Mouse (Mus musculus) spleen, adult 18-20 months (tissue): ENCODE measurements at regions not wholly inside any gene's neighbourhood (a gene's known extent, or its start where the extent isn't known, plus 50 kb on each side); places are given as distances from the start of the nearest gene placed in this dataset.

Experiments
- DNase-seq, 2 experiments: peaks; one replicate each; pipeline ENCODE4 v3.0.0; 2022; ENCODE audit warnings: mixed read lengths in 2 of 2

- DNase-seq: no peak
These were observed 287.7 kb upstream of the Zfp507 start for GRCm38 (mm10) chr7:36090291-36091123.

GRCm38 (mm10) chr7:36087598-36087997, 284.8 kb upstream of the Zfp507 start:
- DNase-seq: no peak

GRCm38 (mm10) chr7:36078666-36079065, 275.9 kb upstream of the Zfp507 start:
- no peak for DNase-seq

- DNase-seq: no peak
These were observed 275.4 kb upstream of the Zfp507 start for GRCm38 (mm10) chr7:36078089-36078654.

- no peak for DNase-seq
These were observed 274.5 kb upstream of the Zfp507 start for GRCm38 (mm10) chr7:36077271-36077670.

GRCm38 (mm10) chr7:36076021-36076441, 273.2 kb upstream of the Zfp507 start:
- no peak for DNase-seq

GRCm38 (mm10) chr7:36071774-36072173, 269.0 kb upstream of the Zfp507 start:
- no peak for DNase-seq

GRCm38 (mm10) chr7:36066725-36067124, 263.9 kb upstream of the Zfp507 start:
- no peak for DNase-seq

- no peak for DNase-seq
These were observed 258.9 kb upstream of the Zfp507 start for GRCm38 (mm10) chr7:36061679-36062078.

GRCm38 (mm10) chr7:36060426-36060825, 257.6 kb upstream of the Zfp507 start:
- DNase-seq: no peak

- no peak for DNase-seq
These were observed 243.2 kb upstream of the Zfp507 start for GRCm38 (mm10) chr7:36046053-36046452.

- no peak for DNase-seq
These were observed 229.1 kb upstream of the Zfp507 start for GRCm38 (mm10) chr7:36031881-36032280.

GRCm38 (mm10) chr7:36023015-36023414, 220.2 kb upstream of the Zfp507 start:
- no peak for DNase-seq

GRCm38 (mm10) chr7:36022489-36022888, 219.7 kb upstream of the Zfp507 start:
- no peak for DNase-seq

GRCm38 (mm10) chr7:36016926-36017753, 214.3 kb upstream of the Zfp507 start:
- DNase-seq: no peak

GRCm38 (mm10) chr7:35996609-35997008, 193.8 kb upstream of the Zfp507 start:
- DNase-seq: no peak

- DNase-seq: no peak
These were observed 189.7 kb upstream of the Zfp507 start for GRCm38 (mm10) chr7:35992511-35992910.

- no peak for DNase-seq
These were observed 188.3 kb upstream of the Zfp507 start for GRCm38 (mm10) chr7:35991141-35991540.

- DNase-seq: no peak
These were observed 186.7 kb upstream of the Zfp507 start for GRCm38 (mm10) chr7:35989456-35989855.

- no peak for DNase-seq
These were observed 185.8 kb upstream of the Zfp507 start for GRCm38 (mm10) chr7:35988449-35989109.

- DNase-seq: no peak
These were observed 175.2 kb upstream of the Zfp507 start for GRCm38 (mm10) chr7:35977986-35978385.

- no peak for DNase-seq
These were observed 155.9 kb upstream of the Zfp507 start for GRCm38 (mm10) chr7:35958731-35959130.

GRCm38 (mm10) chr7:35958052-35958451, 155.2 kb upstream of the Zfp507 start:
- no peak for DNase-seq
